Mouse (Mus musculus): Measurements from ENCODE around the gene Zan. TPM values are rescaled to one million over a fixed set of nuclear protein-coding genes. Genes with fewer than 3 reads are reported as not detected.

Zan gene
- 0.09 TPM in 2 replicates for polyA plus RNA-seq (2016; fragmentation: Nextera tagmentation; extraction: Ambion mirVana)

DNA sequence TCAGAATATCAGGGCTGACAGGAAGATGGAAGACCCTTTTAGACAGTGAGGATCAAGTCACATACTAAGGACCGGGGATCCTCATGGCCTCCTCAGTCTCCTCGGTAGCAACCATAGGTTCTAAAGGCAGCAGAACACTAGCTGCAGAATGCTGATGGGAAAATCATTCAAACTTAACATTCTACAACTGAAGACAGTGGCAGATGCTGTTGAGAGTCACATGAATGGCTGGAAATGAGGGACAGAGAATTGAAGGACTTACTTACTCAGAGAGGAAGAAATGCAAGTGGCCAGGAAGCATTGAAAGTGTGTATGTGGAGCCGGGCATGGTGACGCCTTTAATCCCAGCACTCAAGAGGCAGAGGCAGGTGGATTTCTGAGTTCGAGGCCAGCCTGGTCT is at the start of gene Zan:
TSS of gene Zan (minus strand) at position 101 of the 400 bp plus-strand sequence.
- H3K4me1 ChIP-seq = peaks cover 6% of the 10 kb centered on the region
- H3K36me3 ChIP-seq (replicated peaks) = no peaks in the 10 kb centered on the region
- H3K9me3 ChIP-seq = no peaks in the 10 kb centered on the region
- no peak for ATAC-seq (ENCODE audit: low FRiP score)
- no peak within 1 kb of the TSS for H3K4me2 ChIP-seq
- WGBS = 93% methylated on average over 5 of the region's 5 CpGs
- no peak within 1 kb of the TSS for H3K27ac ChIP-seq
- no peak within 1 kb of the TSS for H3K4me3 ChIP-seq (replicated peaks)
- H3K9ac ChIP-seq = no peak within 1 kb of the TSS
- 0 out of 2 replicates have a peak, but pooled peaks cover 2% of the 10 kb centered on the region for H3K27me3 ChIP-seq

DNA sequence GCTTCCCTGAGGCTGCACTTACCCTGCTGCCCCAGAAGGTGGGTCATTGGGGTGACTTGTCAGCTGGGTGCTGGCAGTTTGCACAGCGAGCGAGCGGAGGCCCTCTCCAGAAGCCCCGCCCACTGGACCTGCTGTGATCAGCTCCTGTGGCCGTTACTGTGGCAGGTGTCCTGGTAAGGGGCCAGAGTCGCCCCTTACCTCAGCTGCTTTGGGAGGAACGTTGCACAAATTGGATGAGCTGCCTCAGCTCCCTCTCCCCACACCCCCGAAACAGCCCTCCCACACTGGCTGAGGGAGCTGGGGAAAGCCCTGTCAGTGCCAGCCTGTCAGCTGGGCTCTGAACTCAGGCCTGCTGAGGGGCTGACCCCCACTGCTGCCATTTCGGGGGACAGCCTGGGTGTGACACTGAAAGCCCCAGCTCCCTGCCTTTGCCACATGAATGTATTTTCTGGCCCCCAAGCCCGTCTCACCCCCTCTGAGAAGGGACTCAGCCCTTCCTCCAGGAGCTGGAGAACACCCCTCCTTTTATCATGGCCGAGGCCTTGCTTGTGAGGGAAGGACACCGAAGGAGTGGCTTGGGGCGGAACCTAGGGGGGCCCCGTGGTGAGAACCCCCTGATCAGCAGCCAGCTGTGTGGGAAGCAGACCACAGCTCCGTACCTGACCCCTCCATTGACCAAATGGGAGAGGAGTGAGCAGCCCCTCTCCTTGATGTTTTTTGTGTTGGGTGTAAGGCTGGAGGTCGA is 49.5 kb upstream of the Zan start:
- peaks cover 42% of the 10 kb centered on the region for H3K4me1 ChIP-seq
- WGBS = 45% methylated on average over 16 of the region's 16 CpGs
- H3K9ac ChIP-seq = peak overlapping the region; percentile 21; the same call in 1 of the 2 replicates

DNA sequence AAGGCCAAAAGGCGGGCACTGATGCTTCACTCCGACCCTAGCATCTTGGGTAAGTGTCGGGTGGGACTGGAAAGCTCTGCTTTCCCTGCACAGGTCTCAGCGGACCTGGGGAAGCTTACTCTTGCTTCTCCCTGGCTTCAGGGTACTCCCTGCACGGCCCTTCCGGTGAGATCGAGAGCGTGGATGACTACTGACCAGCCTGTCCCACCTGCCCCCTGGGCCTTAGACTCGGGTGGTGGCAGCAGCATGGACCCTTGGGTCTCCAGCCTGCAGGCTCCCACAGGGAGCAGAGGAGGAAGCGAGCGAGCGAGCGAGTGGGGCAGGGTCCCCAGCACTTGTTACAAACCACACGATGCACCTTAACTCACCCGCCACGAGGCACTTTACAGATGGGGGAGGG is 48.6 kb upstream of the Zan start:
- Histone ChIP-seq H3K4me3 (replicated peaks) (no peak overlapping the region), H3K36me3 (replicated peaks) (peaks cover 95% of the 10 kb centered on the region), H3K9me3 (no peaks in the 10 kb centered on the region), H3K27me3 (no peaks in the 10 kb centered on the region), H3K4me1 (peaks cover 39% of the 10 kb centered on the region), H3K9ac (no peak overlapping the region), H3K4me2 (no peak overlapping the region), H3K27ac (peak overlapping the region; percentile 66)
- whole genome bisulfite sequencing = 76% methylated on average over 16 of the region's 16 CpGs
- no peak for ATAC-seq (ENCODE audit: low FRiP score)

More for the DNA sequence above, 49.5 kb upstream of the Zan start:
- no peak for ATAC-seq (ENCODE audit: low FRiP score)
- Histone ChIP-seq H3K36me3 (replicated peaks) (peaks cover 86% of the 10 kb centered on the region), H3K4me2 (no peak overlapping the region), H3K9me3 (no peaks in the 10 kb centered on the region), H3K4me3 (replicated peaks) (no peak overlapping the region), H3K27me3 (no peaks in the 10 kb centered on the region), H3K27ac (peak overlapping the region; percentile 81)

DNA sequence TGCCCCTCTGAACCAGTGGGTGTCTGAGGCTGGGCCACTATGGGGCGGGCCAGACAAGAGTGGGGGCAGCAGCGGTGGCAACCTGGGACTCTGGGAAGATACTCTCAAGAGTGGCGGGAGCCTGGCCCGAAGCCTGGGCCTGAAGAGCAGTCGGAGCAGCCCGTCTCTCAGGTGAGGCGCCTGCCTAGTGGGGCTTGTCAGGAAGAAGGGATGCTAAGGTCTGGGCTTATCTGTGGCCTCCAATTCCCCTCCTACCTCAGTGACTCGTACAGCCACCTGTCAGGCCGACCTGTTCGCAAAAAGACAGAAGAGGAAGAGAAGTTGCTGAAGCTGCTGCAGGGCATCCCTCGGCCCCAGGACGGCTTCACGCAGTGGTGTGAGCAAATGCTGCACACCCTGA is 47.8 kb upstream of the Zan start:
- Histone ChIP-seq H3K4me2 (no peak overlapping the region), H3K4me1 (peaks cover 30% of the 10 kb centered on the region), H3K9ac (no peak overlapping the region), H3K27ac (peak overlapping the region; percentile 66; the same call in 1 of the 2 replicates), H3K4me3 (replicated peaks) (no peak overlapping the region), H3K36me3 (replicated peaks) (peaks cover 98% of the 10 kb centered on the region), H3K9me3 (no peaks in the 10 kb centered on the region), H3K27me3 (no peaks in the 10 kb centered on the region)
- no peak for ATAC-seq (ENCODE audit: low FRiP score)
- WGBS = 87% methylated on average over 13 of the region's 13 CpGs

DNA sequence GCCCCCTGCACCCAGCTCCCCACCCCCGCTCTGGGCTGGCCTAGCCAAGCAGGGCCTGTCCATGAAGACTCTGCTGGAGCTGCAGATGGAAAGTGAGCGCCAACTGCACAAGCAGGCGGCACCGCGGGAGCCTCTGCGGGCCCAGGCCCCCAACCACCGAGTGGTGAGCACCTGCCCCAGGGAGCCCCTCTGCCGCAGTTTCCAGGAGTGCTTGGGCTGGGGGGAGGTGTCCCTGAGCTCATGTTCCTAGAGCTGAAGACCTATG is 47.3 kb upstream of the Zan start:
- H3K4me1 ChIP-seq = peaks cover 25% of the 10 kb centered on the region
- WGBS = 94% methylated on average over 8 of the region's 8 CpGs
- peak overlapping the region; percentile 56; the same call in 1 of the 2 replicates for H3K27ac ChIP-seq
- no peak for ATAC-seq (ENCODE audit: low FRiP score)
- peaks cover 98% of the 10 kb centered on the region for H3K36me3 ChIP-seq (replicated peaks)
- H3K4me3 ChIP-seq (replicated peaks) = no peak overlapping the region
- no peak overlapping the region for H3K4me2 ChIP-seq
- no peak overlapping the region for H3K9ac ChIP-seq
- H3K9me3 ChIP-seq = no peaks in the 10 kb centered on the region
- H3K27me3 ChIP-seq = no peaks in the 10 kb centered on the region

DNA sequence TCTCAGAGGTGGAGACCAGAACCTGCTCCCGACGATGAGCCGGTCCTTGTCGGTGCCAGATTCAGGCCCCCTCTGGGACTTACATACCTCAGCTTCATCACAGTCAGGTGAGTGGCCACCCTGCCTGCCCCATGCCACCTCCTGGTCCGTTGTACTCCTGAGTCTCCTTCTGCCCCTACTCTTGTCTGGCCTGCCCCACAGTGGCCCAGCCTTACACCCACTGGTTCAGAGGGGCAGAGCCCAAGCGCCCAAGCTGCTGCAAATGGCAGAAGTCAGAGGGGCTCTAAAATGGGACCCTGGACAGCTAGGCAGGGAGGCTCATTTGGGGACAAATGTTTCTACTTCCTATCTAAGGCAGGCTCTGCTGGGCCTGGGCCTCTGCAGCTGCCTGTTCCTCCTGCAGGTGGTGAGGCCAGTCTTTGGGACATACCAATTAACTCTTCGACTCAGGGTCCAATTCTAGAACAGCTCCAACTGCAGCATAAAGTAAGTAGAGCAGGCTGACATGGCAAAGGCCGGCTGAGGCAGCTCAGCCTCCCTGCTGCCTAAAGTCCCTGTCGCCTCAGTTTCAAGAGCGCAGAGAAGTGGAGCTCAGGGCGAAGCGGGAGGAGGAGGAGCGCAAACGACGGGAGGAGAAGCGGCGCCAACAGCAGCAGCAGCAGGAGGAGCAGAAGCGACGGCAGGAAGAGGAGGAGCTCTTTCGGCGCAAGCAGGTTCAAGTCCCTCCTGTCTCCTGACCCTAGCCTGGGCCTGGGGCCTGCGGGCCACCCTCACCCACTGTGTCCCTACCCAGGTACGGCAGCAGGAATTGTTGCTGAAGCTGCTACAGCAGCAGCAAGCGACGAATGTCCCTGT is 46.8 kb upstream of the Zan start:
- H3K4me1 ChIP-seq = peaks cover 25% of the 10 kb centered on the region
- no peak overlapping the region for H3K9ac ChIP-seq
- H3K27ac ChIP-seq = peak overlapping the region; percentile 56; the same call in 1 of the 2 replicates
- ATAC-seq (ENCODE audit: low FRiP score) = no peak
- no peaks in the 10 kb centered on the region for H3K27me3 ChIP-seq
- no peak overlapping the region; the same call in 1 of the 2 replicates for H3K4me3 ChIP-seq (replicated peaks)
- 84% methylated on average over 25 of the region's 25 CpGs for WGBS
- no peak overlapping the region for H3K4me2 ChIP-seq
- H3K36me3 ChIP-seq (replicated peaks) = peaks cover 98% of the 10 kb centered on the region
- no peaks in the 10 kb centered on the region for H3K9me3 ChIP-seq

DNA sequence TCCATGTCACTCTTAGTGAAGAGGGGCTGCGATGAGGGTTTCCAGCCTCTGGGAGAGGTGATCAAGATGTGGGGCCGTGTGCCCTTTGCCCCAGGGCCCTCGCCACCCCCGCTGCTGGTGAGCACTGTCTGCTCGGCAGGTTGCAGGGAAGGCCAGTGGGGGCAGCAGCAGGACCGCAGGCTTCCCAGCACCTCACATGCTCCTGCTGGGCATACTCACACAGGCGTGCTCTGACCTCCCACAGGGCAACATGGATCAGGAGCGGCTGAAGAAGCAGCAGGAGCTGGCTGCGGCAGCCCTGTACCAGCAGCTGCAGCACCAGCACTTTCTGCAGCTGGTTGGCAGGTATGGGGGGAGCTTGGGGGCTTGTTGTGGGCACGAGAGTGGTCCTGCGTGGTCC is 45.8 kb upstream of the Zan start:
- H3K27me3 ChIP-seq = no peaks in the 10 kb centered on the region
- H3K9me3 ChIP-seq = no peaks in the 10 kb centered on the region
- no peak overlapping the region for H3K4me3 ChIP-seq (replicated peaks)
- H3K4me1 ChIP-seq = peaks cover 24% of the 10 kb centered on the region
- ATAC-seq (ENCODE audit: low FRiP score) = no peak
- no peak overlapping the region for H3K4me2 ChIP-seq
- H3K9ac ChIP-seq = no peak overlapping the region
- H3K36me3 ChIP-seq (replicated peaks) = peaks cover 92% of the 10 kb centered on the region
- no peak overlapping the region for H3K27ac ChIP-seq
- WGBS = 76% methylated on average over 11 of the region's 11 CpGs

DNA sequence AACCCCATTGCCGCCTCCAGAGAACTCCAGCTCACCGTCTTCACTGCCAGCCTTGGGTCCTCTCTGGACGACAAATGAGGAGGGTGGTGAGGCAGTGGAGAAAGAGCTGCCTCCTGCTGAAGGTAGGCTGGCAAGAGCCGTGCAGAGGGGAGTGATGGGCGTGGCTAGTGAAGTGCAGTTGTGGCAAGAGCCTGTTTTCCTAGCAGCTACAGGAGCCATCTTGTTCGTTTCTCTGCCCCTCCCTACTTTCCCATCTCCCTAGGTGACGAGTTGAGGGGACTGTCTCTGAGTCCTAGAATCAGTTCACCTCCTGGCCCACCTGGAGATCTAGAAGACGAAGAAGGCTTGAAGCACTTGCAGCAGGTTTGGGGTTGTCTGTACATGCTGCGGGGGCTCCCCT is 45.0 kb upstream of the Zan start:
- Histone ChIP-seq H3K36me3 (replicated peaks) (peaks cover 88% of the 10 kb centered on the region), H3K27ac (no peak overlapping the region), H3K4me1 (peaks cover 17% of the 10 kb centered on the region), H3K4me3 (replicated peaks) (no peak overlapping the region), H3K4me2 (no peak overlapping the region), H3K9ac (no peak overlapping the region), H3K27me3 (no peaks in the 10 kb centered on the region), H3K9me3 (no peaks in the 10 kb centered on the region)
- no peak for ATAC-seq (ENCODE audit: low FRiP score)
- WGBS = 82% methylated on average over 9 of the region's 9 CpGs

DNA sequence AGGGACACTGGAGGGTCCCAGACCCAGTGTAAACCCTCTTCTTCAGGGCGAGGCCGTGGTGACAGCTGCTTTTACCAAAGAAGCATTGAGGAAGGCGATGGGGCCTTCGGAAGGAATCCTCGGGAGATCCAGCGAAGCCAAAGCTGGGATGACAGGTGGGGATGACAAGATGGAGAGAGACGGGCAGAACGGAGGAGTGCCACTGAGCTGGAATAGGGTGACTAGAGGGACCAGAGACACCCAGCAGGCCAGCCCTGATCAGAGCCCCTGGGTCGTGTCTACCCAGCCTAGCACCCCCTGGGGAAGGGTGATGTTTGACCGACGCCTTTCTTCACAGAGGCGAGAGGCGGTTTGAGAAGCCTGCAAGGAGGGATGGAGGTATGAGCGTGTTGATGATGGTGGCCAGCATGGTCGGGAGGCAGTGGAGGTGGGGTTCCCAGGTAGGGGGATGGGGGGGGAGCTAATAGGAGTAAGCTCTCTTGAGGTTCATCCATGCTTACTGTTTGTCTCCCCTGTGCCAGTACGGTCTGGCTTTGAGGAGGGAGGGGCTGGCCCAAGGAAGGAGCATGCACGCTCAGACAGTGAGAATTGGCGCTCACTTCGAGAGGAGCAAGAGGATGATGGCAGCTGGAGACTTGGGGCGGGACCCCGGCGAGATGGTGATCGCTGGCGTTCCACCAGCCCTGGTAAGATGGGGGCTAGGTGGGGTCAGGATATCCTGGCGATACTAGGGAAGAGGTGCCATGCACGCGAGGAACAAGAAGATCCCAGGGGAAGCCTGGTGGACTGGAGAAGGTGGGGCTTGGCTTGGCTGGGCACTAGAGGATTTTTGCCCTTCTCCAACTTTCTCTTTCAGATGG is 43.1 kb upstream of the Zan start:
- peaks cover 8% of the 10 kb centered on the region for H3K4me1 ChIP-seq
- H3K4me2 ChIP-seq = no peak overlapping the region
- no peak overlapping the region for H3K27ac ChIP-seq
- ATAC-seq (ENCODE audit: low FRiP score) = no peak
- peaks cover 70% of the 10 kb centered on the region for H3K36me3 ChIP-seq (replicated peaks)
- WGBS = 95% methylated on average over 27 of the region's 27 CpGs
- H3K9me3 ChIP-seq = no peaks in the 10 kb centered on the region
- no peak overlapping the region; the same call in 1 of the 2 replicates for H3K9ac ChIP-seq
- no peaks in the 10 kb centered on the region for H3K27me3 ChIP-seq
- H3K4me3 ChIP-seq (replicated peaks) = no peak overlapping the region

DNA sequence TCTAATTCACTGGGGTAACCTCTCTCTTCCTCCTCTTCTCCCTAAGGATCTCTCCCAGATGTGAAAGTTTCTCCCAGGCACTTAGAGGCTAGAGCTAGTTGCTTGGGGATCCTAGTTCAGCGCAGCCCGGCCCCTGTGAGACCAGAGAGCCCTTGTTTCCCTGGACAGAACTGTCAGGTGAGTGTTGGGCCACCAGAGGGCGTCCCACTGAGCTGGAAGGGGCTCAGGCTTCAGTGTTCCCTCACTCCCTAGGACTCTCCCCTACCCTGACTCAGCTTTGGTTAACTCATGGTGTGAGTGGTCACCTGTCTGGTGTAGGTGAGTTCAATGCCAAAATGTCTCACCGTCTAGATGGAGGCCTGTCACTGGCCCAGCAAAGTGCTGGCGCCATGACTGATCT is 41.6 kb upstream of the Zan start, which contains the start of gene Gigyf1:
TSS of gene Gigyf1 (plus strand) at position 113 of the 400 bp plus-strand sequence.
- 70% methylated on average over 5 of the region's 5 CpGs for WGBS
- H3K4me3 ChIP-seq (replicated peaks) = no peak within 1 kb of the TSS
- no peak within 1 kb of the TSS; the same call in 1 of the 2 replicates for H3K9ac ChIP-seq
- no peak for ATAC-seq (ENCODE audit: low FRiP score)
- no peaks in the 10 kb centered on the region for H3K9me3 ChIP-seq
- H3K27me3 ChIP-seq = no peaks in the 10 kb centered on the region
- peaks cover 22% of the 10 kb centered on the region for H3K4me1 ChIP-seq
- H3K4me2 ChIP-seq = no peak within 1 kb of the TSS
- H3K27ac ChIP-seq = no peak within 1 kb of the TSS
- peaks cover 61% of the 10 kb centered on the region for H3K36me3 ChIP-seq (replicated peaks)

DNA sequence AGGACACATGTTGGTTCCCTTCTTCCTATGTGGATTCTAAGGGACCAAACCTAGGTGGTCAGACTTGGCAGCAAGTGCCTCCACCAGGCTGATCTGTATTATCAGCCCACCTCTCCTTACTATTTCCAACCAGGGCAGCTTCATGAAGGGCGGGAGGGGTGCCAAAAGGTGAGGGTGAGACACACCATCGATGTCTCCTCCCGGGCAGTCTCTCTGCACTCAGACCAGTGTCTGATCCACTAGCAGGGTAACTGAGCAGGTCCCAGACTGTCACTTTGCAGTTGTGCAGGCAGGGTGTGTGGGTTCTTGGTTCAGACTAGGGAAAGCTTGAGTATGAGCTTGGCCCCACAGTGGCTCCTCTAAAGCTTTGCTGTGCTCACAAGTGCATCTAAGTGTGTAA is 37.9 kb upstream of the Zan start:
- no peaks in the 10 kb centered on the region for H3K27me3 ChIP-seq
- 94% methylated on average over 3 of the region's 3 CpGs for WGBS
- H3K4me2 ChIP-seq = no peak overlapping the region
- H3K36me3 ChIP-seq (replicated peaks) = peaks cover 25% of the 10 kb centered on the region
- H3K9me3 ChIP-seq = no peaks in the 10 kb centered on the region
- no peak overlapping the region for H3K4me3 ChIP-seq (replicated peaks)
- H3K27ac ChIP-seq = no peak overlapping the region
- H3K4me1 ChIP-seq = peaks cover 47% of the 10 kb centered on the region
- no peak for ATAC-seq (ENCODE audit: low FRiP score)
- H3K9ac ChIP-seq = no peak overlapping the region; the same call in 1 of the 2 replicates

All from forebrain, embryonic 12.5 days (tissue).